Mouse (Mus musculus) stomach, embryonic 15.5 days (tissue): Measurements from ENCODE around the gene Zmynd12. TPM values are rescaled to one million over a fixed set of nuclear protein-coding genes. Genes with fewer than 3 reads are reported as not detected.

Experiments used
- ATAC-seq: fragments of 200-750 bp; cut with Nextera tagmentation; 2 replicates; pipeline ENCODE4 v1.8.0; 2017; ENCODE audit warnings: low read depth, moderate number of reproducible peaks, moderate TSS enrichment; ENCODE audit not compliant: insufficient read depth, low FRiP score
- H3K27ac ChIP-seq: fragments of 300-500 bp; sonication (generic); 2 replicates; pipeline ENCODE4 v1.5.1; 2015; ENCODE audit warnings: mild to moderate bottlenecking, inconsistent platforms
- H3K27me3 ChIP-seq: fragments of 300-500 bp; sonication (generic); replicated peaks from 2 replicates; pipeline ENCODE4 v1.6.1; 2015; ENCODE audit warnings: inconsistent platforms
- H3K36me3 ChIP-seq: fragments of 300-500 bp; sonication (generic); 2 replicates; pipeline ENCODE4 v1.6.1; 2015; ENCODE audit warnings: inconsistent platforms
- H3K4me1 ChIP-seq: fragments of 300-500 bp; sonication (generic); 2 replicates; pipeline ENCODE4 v1.6.1; 2015; ENCODE audit warnings: inconsistent platforms
- H3K4me2 ChIP-seq: fragments of 300-500 bp; sonication (generic); 2 replicates; pipeline ENCODE4 v1.6.1; 2015; ENCODE audit warnings: mild to moderate bottlenecking, inconsistent platforms
- H3K4me3 ChIP-seq: fragments of 300-500 bp; sonication (generic); replicated peaks from 2 replicates; pipeline ENCODE4 v1.5.1; 2015; ENCODE audit warnings: inconsistent platforms
- H3K9ac ChIP-seq: fragments of 300-500 bp; sonication (generic); 2 replicates; pipeline ENCODE4 v1.6.1; 2015; ENCODE audit warnings: inconsistent platforms
- H3K9me3 ChIP-seq: fragments of 300-500 bp; sonication (generic); 2 replicates; pipeline ENCODE4 v1.6.1; 2016; ENCODE audit warnings: inconsistent platforms
- WGBS: fragments of 180-500 bp; shearing (Covaris S2); methylation state at CpG from one replicate; pipeline ENCODE4 v1.1.7; 2015; 5-methylcytosine and 5-hydroxymethylcytosine counted together
- polyA plus RNA-seq: library from polyadenylated mRNA; unstranded; fragments of >200 nt; fragmentation: Nextera tagmentation; extraction: Ambion mirVana; gene quantifications from 2 replicates; pipeline ENCODE4 v1.2.1, GENCODE M21; 2015

Zmynd12 gene
- polyA plus RNA-seq, 1 experiment from 2014 or later, result 0.26 TPM

DNA sequence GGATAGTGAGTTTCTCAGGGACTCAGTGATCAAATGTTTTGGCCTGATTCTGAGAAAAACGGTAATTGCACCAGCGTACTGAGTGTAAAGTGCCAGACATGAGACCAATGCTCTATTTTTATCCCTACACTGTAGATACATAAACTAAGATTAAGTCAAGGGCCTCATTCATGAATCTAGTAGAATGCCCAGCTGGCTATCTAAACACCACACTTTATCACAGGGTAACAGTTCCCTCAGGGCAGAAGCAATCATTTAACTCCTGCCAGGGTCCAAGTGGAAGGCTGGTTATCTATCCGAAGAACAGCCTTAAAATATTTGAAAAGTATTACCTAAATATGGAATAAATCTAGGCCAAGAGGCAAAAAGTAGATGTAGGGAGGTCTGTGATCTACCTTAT, 4.7 kb upstream of the Zmynd12 start:
- Histone ChIP-seq H3K36me3 (no peaks in the 10 kb centered on the region), H3K27me3 (no peaks in the 10 kb centered on the region), H3K4me1 (peaks cover 17% of the 10 kb centered on the region), H3K27ac (no peak overlapping the region), H3K9me3 (no peaks in the 10 kb centered on the region), H3K4me2 (no peak overlapping the region), H3K9ac (no peak overlapping the region), H3K4me3 (no peak overlapping the region)
- no peak for ATAC-seq
- WGBS, result 88% methylated on average over 3 of the region's 3 CpGs

DNA sequence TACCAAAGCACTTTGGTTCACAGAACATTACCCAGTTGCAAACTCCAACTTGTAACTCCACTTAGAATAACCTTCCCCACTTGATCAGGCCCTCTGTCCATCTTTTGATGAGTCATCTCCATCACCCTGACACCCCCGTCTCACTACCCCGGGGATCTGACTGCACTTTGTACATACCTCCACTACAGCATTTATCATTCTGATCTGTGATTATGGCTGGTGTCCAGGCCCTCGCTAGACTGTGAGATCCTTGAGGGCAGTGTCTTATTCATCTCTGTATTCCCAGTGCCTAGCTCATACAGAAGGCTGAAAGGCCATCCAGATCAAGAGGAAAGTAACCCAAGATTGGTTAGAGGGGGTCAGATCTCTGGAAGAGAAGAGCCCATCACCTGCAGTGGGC, 1.4 kb upstream of the Zmynd12 start:
- Histone ChIP-seq H3K27ac (no peak overlapping the region), H3K4me1 (peaks cover 16% of the 10 kb centered on the region), H3K9me3 (no peaks in the 10 kb centered on the region), H3K27me3 (no peaks in the 10 kb centered on the region), H3K9ac (no peak overlapping the region; the same call in 1 of the 2 replicates), H3K36me3 (no peaks in the 10 kb centered on the region), H3K4me3 (peak overlapping the region; percentile 73), H3K4me2 (peak overlapping the region; percentile 91)
- no peak for ATAC-seq
- WGBS, result 24% methylated on average over 3 of the region's 3 CpGs

DNA sequence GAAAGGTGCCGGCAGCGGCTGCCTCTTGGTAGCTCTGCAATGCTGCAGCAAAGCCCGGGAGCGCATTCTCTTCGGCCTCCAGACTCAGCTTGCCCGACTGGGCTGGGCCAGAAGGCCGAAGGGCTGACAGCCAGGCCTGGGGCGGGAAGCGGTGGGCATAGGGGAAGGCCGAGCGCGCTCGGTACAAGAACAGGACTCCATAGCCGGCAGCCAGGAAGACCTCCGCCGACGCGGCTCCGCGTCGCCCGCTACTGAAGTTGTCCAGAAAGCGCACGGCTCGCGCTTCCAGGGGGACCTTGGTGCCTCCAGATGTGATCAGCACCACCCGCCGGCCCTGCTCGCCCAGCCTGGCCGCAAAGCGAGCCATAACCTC, 707 bp upstream of the Zmynd12 start:
- under 1% methylated on average over 31 of the region's 31 CpGs for WGBS
- H3K4me2 ChIP-seq, result peak overlapping the region; percentile 91
- peak overlapping the region; percentile 89 for H3K27ac ChIP-seq
- no peaks in the 10 kb centered on the region for H3K9me3 ChIP-seq
- peaks cover 16% of the 10 kb centered on the region for H3K4me1 ChIP-seq
- H3K36me3 ChIP-seq, result no peaks in the 10 kb centered on the region
- ATAC-seq, result peak; percentile 54
- H3K9ac ChIP-seq, result peak overlapping the region; percentile 80
- no peaks in the 10 kb centered on the region for H3K27me3 ChIP-seq
- peak overlapping the region; percentile 73 for H3K4me3 ChIP-seq

DNA sequence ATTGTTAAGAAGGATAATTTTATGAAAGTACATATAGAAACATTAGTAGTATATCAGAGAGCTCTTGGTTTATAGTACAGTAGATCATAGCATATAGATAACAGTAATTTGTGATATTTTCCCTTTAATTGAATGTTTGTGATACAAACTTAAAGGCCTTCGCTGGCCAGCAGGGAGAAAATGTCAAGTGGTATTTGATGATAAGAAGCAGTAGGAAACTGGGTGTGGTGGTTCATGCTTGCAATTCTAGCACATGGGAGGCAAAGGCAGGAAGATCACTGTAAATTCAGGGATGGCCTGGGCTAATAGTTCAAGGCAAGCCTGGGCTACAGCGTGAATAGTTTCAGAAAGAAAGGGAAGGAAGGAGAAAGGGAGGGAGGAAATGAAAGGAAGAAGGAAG, 2.5 kb downstream of the Zmynd12 start:
- Histone ChIP-seq H3K27me3 (no peaks in the 10 kb centered on the region), H3K9me3 (no peaks in the 10 kb centered on the region), H3K4me1 (peaks cover 16% of the 10 kb centered on the region), H3K36me3 (no peaks in the 10 kb centered on the region), H3K9ac (no peak overlapping the region), H3K27ac (no peak overlapping the region), H3K4me3 (no peak overlapping the region), H3K4me2 (no peak overlapping the region)
- no peak for ATAC-seq
- 81% methylated on average over 2 of the region's 2 CpGs for WGBS

DNA sequence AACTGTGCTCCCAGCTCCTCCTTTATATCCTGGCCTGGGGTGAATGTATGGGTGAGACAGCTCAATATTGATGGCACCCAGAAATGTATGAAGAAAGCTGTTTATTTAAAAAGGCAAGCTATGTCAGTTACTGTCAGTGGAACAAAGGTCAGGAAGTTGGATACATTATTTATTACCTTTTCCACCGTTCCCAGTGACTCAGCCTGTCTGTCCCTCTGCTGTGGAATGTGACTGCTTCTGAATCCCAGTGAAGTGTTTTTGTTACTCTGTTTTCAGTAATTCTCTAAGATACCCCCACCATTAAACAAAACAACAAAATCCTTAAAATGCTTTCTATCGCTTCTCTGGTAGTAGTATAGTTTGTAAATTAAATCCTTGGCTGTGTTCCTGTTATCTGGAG, 3.0 kb downstream of the Zmynd12 start:
- ATAC-seq, result no peak
- 42% methylated on average over 2 of the region's 2 CpGs for WGBS
- no peaks in the 10 kb centered on the region for H3K9me3 ChIP-seq
- no peak overlapping the region for H3K4me2 ChIP-seq
- no peaks in the 10 kb centered on the region for H3K27me3 ChIP-seq
- no peak overlapping the region for H3K9ac ChIP-seq
- no peak overlapping the region for H3K27ac ChIP-seq
- H3K4me1 ChIP-seq, result peaks cover 16% of the 10 kb centered on the region
- no peak overlapping the region for H3K4me3 ChIP-seq
- no peaks in the 10 kb centered on the region for H3K36me3 ChIP-seq

DNA sequence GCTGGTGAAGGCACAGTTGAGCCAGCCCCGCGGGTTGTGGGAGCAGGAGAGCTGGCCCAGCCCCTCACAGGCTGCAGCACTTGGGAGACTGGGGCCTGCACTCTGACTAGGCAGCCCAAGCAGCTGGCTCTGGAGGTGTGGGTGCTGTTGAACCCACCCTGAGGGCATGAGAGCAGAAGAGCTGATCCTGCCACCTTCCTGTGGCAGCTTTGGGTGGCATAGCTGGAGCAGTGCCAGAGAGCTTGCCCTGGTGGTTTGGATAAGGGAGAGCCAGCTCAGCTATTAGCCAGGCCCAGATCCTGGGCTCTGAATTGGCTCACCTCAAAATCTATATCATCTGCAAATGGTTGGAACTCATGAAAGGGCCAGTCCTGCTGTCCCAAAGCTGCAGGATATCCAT, 5.1 kb downstream of the Zmynd12 start:
- Histone ChIP-seq H3K4me2 (no peak overlapping the region), H3K36me3 (no peaks in the 10 kb centered on the region), H3K27me3 (no peaks in the 10 kb centered on the region), H3K27ac (no peak overlapping the region), H3K9ac (no peak overlapping the region), H3K4me1 (peaks cover 6% of the 10 kb centered on the region; the same call in 1 of the 2 replicates), H3K9me3 (no peaks in the 10 kb centered on the region), H3K4me3 (no peak overlapping the region)
- ATAC-seq, result no peak
- WGBS, result 59% methylated on average over 2 of the region's 2 CpGs

DNA sequence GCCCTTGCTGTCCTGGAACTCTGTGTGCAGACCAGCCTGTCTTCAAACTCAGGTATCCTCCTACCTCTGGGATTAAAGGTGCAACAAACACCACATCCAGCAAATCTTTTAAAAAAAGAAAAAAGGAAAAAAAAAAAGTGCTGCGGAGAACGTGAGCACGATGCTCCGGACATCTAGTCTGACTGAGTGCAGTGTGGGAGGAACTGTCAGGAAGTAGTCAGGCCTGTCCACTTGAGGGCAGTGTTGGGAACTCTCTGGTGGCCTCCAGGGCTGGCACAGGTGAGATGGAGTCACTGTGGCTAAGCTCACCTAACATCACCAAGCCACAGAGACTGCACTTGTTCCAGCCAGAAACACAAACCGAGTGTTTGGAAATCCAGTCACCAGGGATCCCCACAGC, 8.1 kb downstream of the Zmynd12 start:
- no peak overlapping the region for H3K4me2 ChIP-seq
- ATAC-seq, result no peak

DNA sequence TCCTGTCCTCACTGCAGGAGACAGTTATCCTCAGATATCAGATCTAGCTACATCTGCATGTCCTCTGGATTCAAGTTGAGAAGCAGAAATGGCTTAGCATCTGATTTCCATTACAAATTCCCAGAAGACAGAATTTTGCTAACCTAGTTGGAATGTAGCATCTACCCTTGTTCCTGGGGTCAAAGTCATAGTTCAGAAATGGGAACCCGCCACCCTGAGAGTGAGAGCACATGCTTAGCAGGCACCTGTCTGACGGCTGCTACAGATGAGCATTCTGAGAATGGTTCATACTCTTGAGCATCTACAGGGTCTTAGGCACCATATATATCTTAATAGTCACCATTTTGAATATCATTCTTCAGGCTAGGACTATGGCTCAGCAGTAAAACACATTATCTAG, 15.3 kb downstream of the Zmynd12 start:
- no peak overlapping the region for H3K4me2 ChIP-seq
- no peak overlapping the region for H3K27ac ChIP-seq
- no peak overlapping the region for H3K4me3 ChIP-seq
- no peak overlapping the region for H3K9ac ChIP-seq
- no peaks in the 10 kb centered on the region for H3K9me3 ChIP-seq
- no peaks in the 10 kb centered on the region for H3K36me3 ChIP-seq
- H3K4me1 ChIP-seq, result no peaks in the 10 kb centered on the region
- no peak for ATAC-seq
- WGBS, result 84% methylated on average over 2 of the region's 2 CpGs
- no peaks in the 10 kb centered on the region for H3K27me3 ChIP-seq

More for the DNA sequence above, 8.1 kb downstream of the Zmynd12 start:
- Histone ChIP-seq H3K27me3 (no peaks in the 10 kb centered on the region), H3K27ac (no peak overlapping the region), H3K9ac (no peak overlapping the region), H3K4me1 (no peaks in the 10 kb centered on the region), H3K9me3 (no peaks in the 10 kb centered on the region), H3K36me3 (no peaks in the 10 kb centered on the region), H3K4me3 (no peak overlapping the region)
- WGBS, result 31% methylated on average over 5 of the region's 5 CpGs

DNA sequence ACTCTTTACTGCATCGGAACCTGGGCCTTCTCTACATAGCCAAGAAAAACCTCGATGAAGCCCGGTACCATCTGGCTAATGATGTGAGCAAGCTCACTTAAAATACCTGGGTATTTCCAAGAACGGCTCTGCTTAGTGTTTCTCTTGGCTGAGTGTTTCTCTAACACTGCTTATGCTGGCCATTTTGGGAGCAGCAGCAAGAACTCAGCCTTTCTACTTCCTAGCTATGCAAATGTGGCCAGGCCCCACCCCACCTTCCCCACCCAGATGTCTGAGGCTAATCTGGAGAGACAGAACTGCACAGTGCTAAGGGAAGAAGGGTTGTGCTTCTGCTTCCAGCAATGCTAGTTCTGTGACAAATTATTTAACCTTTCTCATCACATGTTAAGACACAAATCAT, 19.2 kb downstream of the Zmynd12 start:
- Histone ChIP-seq H3K4me1 (no peaks in the 10 kb centered on the region), H3K4me2 (no peak overlapping the region), H3K27me3 (no peaks in the 10 kb centered on the region), H3K9me3 (no peaks in the 10 kb centered on the region), H3K9ac (no peak overlapping the region), H3K4me3 (no peak overlapping the region), H3K27ac (no peak overlapping the region), H3K36me3 (no peaks in the 10 kb centered on the region)
- 85% methylated on average over 4 of the region's 4 CpGs for WGBS
- no peak for ATAC-seq

DNA sequence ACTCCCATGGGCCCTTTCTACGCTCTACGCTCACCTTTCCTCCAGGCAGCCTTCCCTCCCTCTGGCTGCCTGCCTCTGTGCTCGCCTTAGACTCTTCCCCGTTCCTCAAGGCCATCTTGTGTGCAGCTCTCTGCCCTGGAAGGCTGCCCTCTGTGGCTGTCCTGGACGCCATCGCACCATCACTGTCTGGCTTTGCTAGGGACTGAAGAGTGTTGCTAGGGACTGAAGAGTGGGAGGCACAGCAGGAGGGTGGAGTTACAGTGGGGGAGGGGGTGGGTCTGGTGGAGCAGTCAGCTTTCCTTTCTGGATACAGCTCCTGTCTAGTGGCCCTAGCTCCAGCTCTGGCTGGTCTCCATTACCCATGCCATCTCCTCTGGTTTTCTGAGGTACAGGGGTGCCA, 19.9 kb downstream of the Zmynd12 start:
- WGBS, result 60% methylated on average over 6 of the region's 6 CpGs
- Histone ChIP-seq H3K4me2 (no peak overlapping the region), H3K27me3 (no peaks in the 10 kb centered on the region), H3K4me1 (no peaks in the 10 kb centered on the region), H3K9me3 (no peaks in the 10 kb centered on the region), H3K27ac (no peak overlapping the region), H3K4me3 (no peak overlapping the region), H3K36me3 (no peaks in the 10 kb centered on the region), H3K9ac (no peak overlapping the region)
- no peak for ATAC-seq

DNA sequence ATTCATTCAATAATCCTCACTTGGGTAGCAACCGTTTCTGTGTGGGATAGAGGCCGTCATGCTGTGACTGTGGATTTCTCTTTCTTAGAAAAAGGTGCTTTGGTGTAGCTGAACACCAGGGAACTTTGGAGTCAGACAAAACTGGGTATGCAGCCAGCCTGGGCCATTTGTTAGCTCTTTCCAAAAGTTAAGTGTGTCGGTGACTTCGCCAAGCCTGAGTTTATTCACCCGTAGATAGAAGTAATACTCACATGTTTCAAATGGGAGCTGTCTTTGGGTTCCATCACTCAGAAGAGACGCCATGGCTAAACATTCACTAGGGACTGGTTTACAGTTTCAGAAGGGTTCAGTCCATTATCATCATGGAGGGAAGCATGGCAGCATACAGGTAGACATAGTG, 24.6 kb downstream of the Zmynd12 start:
- Histone ChIP-seq H3K27ac (no peak overlapping the region), H3K4me2 (no peak overlapping the region), H3K9me3 (no peaks in the 10 kb centered on the region), H3K36me3 (no peaks in the 10 kb centered on the region), H3K4me1 (no peaks in the 10 kb centered on the region), H3K27me3 (no peaks in the 10 kb centered on the region), H3K9ac (no peak overlapping the region), H3K4me3 (no peak overlapping the region)
- WGBS, result 90% methylated on average over 6 of the region's 6 CpGs
- no peak for ATAC-seq

DNA sequence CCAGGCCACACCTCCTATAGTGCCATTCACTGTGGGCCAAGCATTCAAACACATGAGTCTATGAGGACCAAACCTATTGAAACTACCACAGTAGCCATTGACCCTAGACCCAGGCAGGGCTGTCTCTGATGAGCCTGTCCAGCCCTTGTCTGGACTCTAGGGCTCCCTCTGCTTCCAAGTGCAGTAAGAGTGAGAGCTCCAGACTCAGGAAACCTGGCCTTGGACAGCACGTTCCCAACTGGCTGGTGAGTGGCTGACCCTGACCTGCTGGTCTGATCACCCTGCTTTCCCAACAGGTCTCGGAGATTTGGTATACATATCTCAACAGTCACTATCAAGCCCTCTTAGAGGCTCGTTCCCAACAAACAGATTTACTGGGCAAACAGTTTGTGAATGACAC, 25.2 kb downstream of the Zmynd12 start:
- Histone ChIP-seq H3K27me3 (no peaks in the 10 kb centered on the region), H3K4me2 (no peak overlapping the region), H3K27ac (no peak overlapping the region), H3K36me3 (no peaks in the 10 kb centered on the region), H3K4me3 (no peak overlapping the region), H3K9me3 (no peaks in the 10 kb centered on the region), H3K9ac (no peak overlapping the region), H3K4me1 (no peaks in the 10 kb centered on the region)
- no peak for ATAC-seq
- WGBS, result 63% methylated on average over 3 of the region's 3 CpGs

DNA sequence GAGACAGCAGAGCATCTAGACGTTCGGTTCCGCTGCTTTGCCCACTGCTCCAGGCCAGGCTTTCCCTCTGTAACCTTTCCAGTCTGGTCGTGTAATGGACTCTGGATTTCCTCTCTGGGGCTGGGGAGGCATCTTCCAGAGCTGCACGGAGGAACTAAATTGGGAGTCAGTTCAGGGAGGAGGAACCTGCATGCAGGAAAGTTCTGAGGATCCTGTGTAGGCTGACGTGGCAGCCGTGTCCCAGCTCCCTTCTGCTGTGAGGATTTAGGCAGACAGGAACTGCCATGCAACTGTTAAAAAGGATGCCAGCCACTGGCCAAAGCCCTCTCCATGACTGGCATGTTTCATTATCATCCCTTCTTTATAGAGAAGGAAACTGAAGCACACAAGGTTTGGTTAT, 27.8 kb downstream of the Zmynd12 start:
- H3K4me1 ChIP-seq, result no peaks in the 10 kb centered on the region
- WGBS, result 68% methylated on average over 7 of the region's 7 CpGs
- no peaks in the 10 kb centered on the region for H3K27me3 ChIP-seq
- H3K27ac ChIP-seq, result no peak overlapping the region
- no peak overlapping the region for H3K9ac ChIP-seq
- no peak for ATAC-seq
- H3K4me2 ChIP-seq, result no peak overlapping the region
- H3K4me3 ChIP-seq, result no peak overlapping the region
- no peaks in the 10 kb centered on the region for H3K36me3 ChIP-seq
- no peaks in the 10 kb centered on the region for H3K9me3 ChIP-seq
